Mouse (Mus musculus) lung, adult 18-20 months (tissue): Measurements from ENCODE around the gene Sirt6.

ENCODE experiments used
- DNase-seq, 2 experiments: peaks; one replicate each; pipeline ENCODE4 v3.0.0; 2022; ENCODE audit warnings: mixed read lengths in 2 of 2

Sirt6 gene

DNA sequence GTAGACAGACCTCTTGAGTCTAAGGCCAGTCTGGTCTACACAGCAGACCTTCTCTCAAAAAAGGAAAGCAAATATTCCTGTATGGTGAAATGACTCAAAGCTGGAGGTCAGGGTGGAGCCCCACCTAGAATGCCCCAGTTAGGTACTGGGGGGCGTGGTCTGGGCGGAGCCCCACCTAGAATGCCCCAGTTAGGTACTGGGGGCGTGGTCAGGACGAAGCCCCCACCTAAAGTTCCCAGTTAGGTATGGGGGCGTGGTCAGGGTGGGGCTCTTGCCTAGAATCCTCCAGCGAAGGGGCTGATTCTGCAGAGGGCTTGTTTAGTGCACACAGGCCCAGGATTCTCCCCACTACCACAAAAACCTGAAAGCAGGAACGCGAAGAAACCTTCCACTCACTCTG lies 4.2 kb downstream of the Sirt6 start:
- DNase-seq = no peak

DNA sequence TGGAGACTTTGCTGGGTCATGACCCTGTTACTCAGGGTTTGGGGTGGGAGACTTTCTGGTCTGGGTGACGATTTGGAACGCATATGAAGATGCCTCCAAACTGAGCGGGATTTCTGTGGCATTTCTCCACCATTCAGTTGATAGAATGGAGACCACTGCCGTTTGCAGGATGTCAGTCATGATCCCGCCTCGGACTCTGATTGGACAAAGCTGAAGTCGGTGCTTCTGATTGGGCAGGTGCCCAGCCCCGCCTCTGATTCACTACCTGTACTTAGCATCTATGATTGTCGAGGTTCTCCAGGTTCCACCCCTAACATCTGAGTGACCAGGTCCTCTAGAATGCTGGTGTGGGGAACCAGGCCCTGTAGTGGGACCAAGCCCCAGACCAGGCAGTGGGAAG lies 6.8 kb downstream of the Sirt6 start:
- no peak for DNase-seq

DNA sequence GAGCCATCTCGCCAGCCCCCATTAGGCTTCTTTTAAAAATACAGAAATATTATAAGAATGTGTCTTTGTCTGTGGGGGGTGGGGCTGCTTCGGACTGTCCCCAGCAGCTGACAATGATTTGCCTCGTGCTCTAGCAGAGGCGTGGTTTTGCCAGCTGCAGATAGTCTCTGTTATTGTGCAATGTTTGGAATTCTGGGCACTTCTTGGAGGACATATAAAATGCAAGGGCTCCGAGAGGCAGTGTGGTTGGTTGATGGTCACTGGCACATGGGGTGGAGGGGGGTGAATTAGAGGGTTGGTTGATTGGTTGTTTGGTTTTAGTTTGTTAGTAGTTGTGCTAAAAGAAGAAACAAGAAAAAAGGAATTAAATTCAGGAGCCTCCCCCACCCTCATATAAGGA lies 7.6 kb downstream of the Sirt6 start:
- DNase-seq = no peak

DNA sequence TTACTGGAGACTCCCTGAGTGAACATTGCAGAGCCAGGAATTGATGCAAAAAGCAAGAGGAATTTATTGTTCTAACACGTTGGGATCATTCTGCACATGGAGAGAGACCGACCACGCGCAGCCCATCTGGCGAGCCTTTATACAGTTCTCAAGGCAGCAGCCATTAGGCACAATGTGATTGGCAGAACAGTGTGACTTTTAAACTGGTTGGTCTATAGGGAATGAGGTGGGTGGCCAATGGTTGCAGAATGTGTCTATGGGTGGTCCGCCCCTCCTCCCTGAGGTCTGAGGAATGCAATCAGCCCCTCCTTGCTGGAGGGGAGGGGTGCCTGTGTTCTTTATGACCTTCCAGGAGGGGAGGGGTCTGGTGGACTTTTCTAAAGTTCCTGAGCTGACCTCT lies 12.1 kb downstream of the Sirt6 start:
- DNase-seq = no peak

DNA sequence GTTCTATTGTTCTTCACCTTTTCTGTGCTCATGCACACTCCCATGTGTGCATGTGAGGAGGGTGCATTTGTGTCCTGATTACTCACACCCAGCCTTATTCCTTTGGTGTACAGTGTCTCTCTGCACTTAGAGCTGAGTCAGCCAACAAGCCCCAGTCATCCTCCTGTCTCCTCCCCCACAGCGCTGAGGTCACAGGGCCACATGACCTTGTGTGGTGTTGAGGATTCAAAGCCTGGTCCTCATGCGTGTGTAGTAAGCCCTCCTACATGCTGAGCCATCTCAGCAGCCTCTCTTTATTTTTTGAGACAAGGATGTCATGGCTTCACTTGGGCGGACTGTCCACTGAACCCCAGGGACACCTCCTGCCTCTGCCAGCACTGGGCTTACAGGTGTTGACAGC lies 14.8 kb downstream of the Sirt6 start:
- DNase-seq = no peak

DNA sequence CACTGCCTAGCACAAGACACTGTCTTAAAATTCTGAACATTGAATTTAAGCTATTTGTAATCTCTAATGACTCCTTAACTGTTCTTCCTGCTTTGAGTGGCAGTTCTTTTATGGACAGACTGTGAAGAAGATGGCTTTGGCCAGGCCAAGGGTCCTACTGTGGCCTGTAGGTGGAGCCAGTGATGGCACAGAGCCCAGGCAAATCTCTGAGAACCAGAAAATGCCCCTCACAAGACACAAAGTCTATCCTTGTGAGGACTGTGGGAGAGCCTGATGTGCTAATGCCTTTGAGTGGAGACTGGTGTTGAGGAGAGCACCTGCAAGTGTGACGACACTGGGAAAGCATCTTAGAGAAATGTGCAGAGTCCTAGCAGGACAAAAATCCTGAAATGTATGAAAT lies 19.3 kb downstream of the Sirt6 start:
- DNase-seq = no peak

DNA sequence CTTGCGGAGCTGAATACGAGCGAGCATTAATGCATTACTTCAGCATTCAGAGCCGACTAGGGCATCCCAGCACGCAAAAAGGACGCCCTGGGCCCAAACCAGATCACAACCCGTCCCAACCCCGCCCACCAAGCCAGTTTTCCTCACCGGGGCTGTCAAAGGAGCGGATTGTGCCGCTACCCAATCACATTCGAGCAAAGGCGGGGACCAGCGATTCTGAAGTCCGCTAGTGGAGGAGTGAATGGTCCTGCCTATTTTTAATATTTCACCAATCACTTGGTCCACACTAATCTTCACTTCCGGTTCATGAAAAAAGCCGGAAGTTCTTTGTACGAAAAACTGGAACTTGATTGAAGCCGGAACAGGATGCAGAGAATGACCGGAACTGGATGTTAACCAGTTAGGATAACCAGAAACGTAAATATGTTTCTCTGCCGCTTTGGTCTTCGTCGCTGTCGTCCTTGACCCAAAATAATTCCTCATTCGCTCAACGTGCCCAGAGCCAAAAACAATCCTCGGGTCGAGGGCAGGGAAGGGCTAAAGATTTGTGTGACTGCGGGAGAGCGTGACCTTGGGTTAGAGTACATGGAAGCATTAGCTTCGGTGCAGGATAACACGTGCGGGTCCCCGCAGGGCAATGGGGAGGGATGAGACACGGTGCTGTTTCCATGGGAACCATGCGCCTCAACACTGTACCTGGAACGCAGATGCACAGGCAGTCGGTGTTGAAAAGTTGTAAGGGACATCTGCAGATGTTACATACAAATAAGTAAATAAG lies 21.4 kb downstream of the Sirt6 start, which contains the start of gene BC025920:
TSS of gene BC025920 (plus strand) at position 297 of the 778 bp plus-strand sequence.
- peak; percentile 97 to 98 for DNase-seq

DNA sequence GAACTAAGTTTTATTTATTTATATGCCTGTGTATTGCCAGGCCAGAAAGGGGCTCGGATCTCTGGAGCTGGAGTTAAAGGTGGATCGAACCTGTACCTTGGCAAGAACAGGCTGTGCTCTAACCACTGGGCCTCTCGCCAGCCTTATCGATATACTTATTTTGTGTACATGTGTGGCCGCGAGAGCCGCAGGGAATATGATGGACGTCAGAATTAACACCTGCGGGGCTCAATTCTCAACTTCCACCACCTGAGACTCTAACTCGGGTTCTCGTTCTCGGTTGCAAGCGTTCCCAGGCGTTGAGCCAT lies 22.0 kb downstream of the Sirt6 start:
- no peak for DNase-seq

DNA sequence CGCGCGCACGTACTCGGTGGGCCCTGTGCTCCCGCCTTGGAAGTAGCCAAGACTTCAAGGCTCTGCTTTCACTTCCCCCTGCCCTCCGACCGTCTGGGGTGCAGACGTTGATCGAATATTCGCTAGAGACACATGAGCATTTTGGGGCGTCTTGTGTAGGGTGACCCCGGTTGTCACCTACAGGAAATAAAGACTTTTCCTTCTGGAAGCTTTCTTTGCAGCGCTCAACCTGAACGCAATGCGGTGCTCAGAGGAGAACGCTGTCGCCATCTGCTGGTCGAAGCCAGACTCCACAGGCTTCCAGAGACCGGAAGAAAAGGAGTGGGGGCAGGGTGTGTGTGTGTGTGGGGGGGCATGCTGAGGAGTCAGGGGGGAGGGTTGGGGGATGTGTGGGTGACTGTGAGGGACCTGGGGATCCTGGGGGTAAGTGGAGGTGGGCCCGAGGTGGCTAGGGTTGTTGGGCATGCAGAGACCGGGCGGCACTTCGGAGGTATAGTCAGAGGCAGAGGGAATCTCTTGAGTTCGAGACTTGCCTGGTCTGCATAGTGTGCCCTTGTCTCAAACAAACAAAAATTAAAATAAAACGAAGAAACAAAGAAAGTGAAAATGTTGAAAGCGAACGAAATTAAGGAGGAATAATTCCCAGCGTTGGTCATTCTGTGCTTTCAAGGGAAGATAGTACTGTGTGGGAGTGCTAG lies 22.5 kb downstream of the Sirt6 start:
- peak; percentile 85 to 90 for DNase-seq

DNA sequence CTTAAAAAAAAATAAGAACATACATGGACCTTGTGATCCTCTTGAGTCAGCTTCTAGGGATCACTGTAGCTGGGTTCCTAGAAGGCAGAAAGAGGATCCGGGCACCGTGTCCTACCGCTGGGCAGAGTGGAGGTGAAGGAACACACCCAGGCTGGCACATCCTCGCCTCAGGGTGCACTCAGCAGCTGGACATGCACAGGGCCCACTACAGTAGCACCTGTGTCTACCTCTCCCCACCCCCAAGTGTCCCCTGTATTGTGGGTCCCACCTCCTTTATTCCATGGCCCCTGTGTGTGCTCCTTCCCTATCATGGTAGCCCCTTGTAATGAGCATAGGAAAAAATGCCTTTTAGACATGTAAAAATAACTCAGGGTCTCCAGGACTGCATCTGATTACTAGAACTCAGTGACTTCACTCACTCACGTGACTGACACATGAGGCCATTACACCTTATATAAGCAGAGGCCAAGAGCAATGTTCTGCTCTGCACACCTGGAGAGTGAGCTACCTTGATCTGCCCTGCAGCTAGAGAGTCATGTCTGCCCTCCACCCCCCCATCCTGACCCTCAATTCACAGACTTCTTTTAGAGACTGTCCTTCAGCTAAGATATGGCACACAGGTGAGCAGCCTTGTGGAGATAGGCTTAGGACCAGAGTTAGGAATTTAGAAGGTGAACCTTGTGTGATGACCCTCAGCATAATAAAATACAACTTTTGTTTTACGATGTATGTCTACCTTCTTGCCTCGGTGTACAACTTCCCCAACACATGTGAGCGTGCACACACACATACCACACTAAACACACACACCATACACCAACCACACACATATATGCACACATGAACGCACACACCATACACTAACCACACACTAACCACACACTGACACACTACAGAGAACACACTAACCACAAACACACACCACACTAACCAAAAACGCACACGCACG lies 23.3 kb downstream of the Sirt6 start:
- DNase-seq = no peak

DNA sequence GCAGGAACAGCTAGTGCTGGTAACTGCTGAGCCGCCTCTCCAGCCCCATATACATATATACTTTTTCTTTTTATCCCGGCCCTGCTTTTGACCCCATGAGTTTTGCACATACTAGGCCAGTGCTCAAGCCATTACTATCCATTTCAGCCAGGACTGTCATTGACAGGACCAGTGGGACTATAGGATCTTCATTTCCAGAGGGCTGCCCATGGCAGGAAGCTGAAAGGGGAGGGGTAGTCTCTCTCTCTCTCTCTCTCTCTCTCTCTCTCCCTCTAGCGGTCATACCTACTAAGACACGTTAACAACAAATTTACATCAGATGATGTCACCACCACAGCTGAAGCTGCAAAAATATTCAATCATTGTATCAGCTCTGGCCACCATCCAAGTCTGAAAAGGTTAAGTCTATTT lies 24.9 kb downstream of the Sirt6 start:
- DNase-seq = no peak

DNA sequence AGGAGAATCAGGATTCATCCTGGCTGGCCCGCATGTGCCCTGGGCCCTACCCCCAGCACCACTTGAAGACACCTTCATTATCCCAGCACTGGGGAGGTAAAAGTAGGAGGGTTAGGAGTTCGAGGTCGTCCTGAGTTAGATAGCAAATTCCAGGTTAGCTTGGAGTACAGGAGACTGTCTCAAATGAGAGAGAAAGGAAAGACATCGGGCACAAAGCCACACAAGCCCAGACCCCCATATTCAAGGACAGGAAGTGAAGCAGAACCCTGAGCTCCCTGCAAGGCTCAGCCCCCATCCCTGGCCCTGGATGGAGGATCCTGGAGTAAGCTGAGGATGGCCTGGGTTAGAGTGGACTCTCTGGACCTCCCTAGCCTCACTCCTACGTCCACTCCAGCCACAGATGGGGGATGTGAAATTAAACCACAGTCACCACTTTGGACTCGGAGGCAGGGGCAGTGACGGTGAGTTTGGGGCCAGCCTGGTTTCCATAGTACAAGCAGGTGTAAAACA lies 26.1 kb downstream of the Sirt6 start:
- DNase-seq = no peak

DNA sequence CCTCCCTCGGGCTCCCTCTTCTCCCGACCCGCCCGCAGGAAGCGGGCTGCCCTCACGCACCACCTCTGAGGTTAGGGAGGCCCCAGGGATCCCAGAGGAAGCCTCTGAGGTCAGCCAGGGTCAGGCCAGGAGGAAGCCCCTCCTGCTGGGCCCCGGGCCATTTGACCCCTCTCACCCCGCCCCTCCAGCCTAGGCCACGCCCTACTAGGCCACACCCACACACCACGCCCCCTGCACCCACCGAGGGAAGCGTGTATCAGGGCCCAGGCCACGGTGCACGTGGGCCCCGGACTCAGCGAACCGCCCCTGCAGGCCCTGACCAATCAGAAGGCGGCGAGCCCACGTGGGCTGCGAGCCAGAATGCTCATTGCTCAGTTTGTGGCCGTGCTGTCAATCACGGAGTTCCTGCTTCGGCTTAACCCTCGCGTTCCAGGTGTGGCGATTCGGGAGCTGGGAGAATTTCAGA lies 26.8 kb downstream of the Sirt6 start, which contains the start of gene Tle6:
TSS of gene Tle6 (minus strand) at position 336 of the 466 bp plus-strand sequence.
- peak; percentile 95 to 97 for DNase-seq

DNA sequence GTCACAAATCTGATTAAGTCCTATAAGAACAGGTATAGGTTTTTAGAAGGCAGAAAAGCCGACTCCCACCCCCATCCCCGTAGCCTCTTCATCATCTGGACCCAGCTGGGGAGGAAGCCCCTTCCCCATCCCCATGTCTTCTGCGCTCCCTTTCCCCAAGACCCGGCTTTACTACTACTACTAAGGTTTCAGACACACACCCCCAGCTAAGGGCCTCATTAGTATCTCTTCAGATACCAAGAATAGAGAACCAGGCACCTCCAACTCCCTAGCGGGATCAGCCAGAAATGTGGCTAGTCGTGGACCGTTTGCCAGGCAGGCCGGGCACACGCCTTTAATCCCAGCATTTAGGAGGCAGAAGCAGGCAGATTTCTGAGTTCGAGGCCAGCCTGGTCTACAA lies 27.5 kb downstream of the Sirt6 start:
- no peak for DNase-seq

DNA sequence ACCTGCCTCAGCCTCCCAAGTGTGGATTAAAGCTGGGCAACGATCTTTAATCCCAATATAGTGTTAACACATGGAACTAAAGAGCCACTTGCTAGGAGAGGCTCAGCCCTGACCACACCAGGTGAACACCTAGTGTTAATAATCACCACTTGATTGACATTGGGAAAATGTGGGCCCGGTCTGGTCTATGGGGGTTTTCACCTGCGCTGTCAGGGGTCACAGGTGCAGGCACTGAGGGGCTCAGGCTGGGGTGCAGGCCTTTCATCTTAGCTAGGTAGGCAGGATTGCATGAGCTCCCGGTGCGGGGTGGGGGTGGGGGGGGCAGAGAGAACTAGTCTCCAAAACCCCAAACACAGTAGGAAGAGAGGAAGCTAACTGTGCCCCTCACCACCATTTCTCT lies 28.0 kb downstream of the Sirt6 start:
- no peak for DNase-seq

DNA sequence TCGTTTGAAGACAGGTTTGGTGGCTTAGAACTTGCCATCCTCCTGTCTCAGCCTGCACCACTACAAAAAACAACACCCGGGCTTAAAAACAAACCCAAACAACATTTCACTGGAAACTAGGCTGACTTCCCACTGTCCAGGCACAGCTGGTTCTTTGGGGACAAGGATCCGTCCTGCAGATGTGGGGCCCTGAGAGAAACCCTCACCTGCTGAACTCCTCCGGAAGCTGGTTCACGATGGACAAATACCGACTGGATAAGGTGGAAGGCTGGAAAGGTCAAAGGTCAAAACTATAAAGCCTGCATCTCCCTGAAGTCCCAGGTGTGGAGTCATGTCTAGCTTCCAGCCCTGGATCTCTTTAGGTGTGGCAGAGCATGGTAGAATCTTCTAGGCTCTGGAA lies 28.7 kb downstream of the Sirt6 start:
- no peak for DNase-seq

DNA sequence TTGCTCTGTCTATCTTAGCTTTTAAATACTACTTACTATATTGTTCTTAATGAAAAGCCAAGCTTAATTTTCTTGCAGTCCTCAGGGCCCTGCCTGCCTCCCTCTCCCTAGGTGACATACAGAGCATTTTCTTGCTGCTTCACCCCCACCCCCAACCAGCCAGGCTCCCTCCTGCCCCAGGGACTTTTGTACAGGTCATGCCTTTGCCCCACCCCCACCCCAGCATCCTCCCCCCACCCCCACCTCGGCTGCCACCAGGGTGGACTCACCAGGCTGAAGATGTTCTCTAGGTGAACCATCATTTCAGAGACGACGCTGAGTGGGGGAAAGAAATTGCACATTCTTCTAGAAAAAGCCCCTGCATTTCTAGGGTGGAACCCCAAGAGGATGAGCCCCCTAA lies 29.3 kb downstream of the Sirt6 start:
- no peak for DNase-seq

DNA sequence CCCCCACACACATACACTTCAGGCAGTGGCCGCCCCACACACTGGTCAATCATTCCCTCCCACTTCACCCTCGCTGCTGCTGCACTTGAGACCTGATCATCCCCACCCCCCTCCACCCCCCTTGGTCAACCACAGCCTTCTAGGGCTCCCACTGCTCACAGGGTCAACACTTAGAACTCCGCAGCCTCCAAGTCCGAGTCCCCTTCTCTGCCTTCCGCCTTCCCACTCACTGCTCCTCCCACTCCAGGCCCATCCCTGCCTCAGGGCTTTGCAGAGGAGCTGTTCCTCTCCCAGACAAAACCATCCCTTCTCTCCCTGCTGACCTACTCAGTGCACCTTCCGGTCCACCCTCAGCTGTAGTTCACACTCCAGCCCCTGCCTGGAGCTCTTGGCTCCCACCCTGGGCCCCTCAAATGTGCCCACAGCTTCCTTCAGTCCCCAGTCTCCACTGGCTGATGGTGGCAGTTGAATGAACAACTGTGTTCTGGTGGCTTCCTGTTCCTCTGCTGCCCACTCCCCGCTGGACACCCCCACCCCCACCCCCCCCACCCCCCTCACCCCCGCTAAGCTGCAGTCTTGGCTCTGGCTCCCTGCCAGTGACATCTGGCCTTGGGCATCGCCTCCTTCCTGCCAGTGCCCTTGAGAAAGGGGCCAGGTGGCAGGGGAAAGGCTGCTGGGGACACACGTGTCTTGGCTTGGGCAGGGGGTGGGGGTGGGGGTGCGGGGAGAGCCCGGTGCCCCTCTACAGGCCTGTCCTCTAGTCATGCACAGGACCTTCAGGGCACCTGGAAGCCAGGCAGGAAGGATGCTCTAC lies 30.3 kb downstream of the Sirt6 start:
- DNase-seq = peak; percentile 68 to 69

DNA sequence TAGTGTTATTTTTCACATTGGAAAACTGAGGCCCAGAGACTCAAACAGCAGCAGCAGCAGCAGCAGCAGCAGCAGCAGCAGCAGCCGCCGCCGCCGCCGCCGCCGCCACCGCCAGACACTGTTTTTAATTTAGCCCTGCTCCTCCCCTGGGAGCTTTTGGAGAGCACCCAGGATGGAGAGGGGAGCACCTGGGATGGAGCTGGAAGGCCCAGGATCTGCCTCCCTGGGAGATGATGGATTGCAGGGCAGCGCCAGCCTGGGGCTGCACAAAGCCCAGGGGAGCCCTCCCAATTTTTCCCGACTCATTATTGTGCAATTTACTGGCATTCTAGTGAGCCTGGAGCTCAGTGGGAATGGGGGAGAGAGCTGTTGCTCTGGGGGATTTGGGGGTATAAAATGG lies 31.0 kb downstream of the Sirt6 start:
- DNase-seq = peak; percentile 42 to 48

DNA sequence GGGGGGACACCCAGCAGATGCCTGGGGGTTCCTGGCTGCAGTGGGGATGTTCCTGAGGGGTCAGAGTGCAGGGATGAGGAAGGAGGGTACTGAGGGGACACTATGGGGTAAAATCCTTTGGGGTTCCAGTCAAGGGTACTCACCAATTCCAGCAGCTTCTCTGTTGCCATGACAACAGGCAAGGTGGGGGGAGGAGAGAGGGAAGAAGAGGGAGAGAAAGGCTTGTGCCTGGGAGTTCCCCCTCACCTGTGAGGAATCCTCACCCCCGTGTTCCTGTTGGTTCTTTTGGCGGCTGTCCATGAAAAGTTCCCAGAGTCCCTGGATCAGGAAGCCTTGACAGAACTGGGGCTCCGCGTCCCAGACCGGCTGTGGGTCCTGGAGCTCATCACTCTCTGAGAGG lies 32.0 kb downstream of the Sirt6 start:
- no peak for DNase-seq

DNA sequence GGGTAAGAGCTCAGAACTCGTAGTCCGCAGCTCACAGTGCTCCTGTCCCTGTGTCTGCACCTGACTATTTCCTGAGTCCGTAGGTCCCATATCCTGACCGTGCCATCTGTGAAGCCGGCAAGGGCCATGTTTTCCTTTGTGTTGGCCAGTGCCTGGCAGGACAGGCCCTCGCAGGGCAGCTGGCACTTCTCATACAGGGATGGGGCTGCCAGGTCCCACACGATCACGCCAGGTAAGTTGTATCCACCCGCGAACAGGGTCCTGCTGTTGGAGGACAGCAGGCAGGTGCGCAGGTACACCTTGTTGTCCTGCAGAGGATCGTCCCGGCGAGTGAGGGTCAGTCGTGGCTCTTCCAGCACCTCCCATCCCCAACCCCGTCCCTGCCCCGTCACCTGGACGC lies 33.7 kb downstream of the Sirt6 start:
- no peak for DNase-seq

DNA sequence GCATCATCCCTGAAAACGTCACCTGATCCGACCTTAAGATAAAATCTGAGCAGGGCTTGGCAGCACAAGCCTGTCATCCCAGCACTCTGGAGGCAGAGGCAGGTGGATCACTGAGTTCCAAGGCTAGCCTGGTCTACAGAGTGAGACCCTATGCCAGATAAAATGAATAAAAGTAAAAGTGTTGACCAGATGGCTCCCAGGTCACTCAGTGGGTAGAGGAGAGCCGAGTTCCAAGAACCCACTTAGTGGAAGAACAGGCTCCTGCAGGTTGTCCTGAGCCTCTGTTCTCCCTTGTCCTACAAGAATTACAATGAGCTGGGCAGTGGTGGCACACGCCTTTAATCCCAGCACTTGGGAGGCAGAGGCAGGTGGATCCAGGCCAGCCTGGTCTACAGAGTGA lies 34.4 kb downstream of the Sirt6 start:
- no peak for DNase-seq
